Mouse (Mus musculus) spleen, adult 12 weeks (tissue): ENCODE data around the gene Gm4969.
"Not testable (repeated sequence)": the region's sequence is repeated elsewhere in the genome, so short reads cannot be mapped to it uniquely, and the experiment has no call there.

Source experiments
- DNase-seq: peaks from one replicate; pipeline ENCODE4 v3.0.0; 2022; ENCODE audit warnings: low spot score

The Gm4969 gene

GRCm38 (mm10) chr7:19071024-19071423, 47.1 kb downstream of the Gm4969 start:
- not testable (repeated sequence) for DNase-seq

GRCm38 (mm10) chr7:19069500-19069899, 48.7 kb downstream of the Gm4969 start:
- DNase-seq = no peak

- DNase-seq = peak; percentile 64
Measured at GRCm38 (mm10) chr7:19068707-19069106, 49.5 kb downstream of the Gm4969 start.

- DNase-seq = no peak
Measured at GRCm38 (mm10) chr7:19067935-19068334, 50.2 kb downstream of the Gm4969 start.

GRCm38 (mm10) chr7:19067063-19067462, 51.1 kb downstream of the Gm4969 start:
- DNase-seq = no peak

GRCm38 (mm10) chr7:19065896-19066295, 52.3 kb downstream of the Gm4969 start:
- no peak for DNase-seq

- DNase-seq = no peak
Measured at GRCm38 (mm10) chr7:19057405-19057804, 60.8 kb downstream of the Gm4969 start.

- DNase-seq = no peak
Measured at GRCm38 (mm10) chr7:19055108-19055507, 63.1 kb downstream of the Gm4969 start.

GRCm38 (mm10) chr7:19054777-19055076, 63.4 kb downstream of the Gm4969 start:
- DNase-seq = no peak

- no peak for DNase-seq
Measured at GRCm38 (mm10) chr7:19054047-19054776, 64.0 kb downstream of the Gm4969 start, which contains the start of gene Rsph6a. Rsph6a (plus strand) TSS chr7:19054690.

GRCm38 (mm10) chr7:19053136-19053532, 65.0 kb downstream of the Gm4969 start:
- no peak for DNase-seq

- DNase-seq = no peak
Measured at GRCm38 (mm10) chr7:19052345-19053135, 65.6 kb downstream of the Gm4969 start.

- no peak for DNase-seq
Measured at GRCm38 (mm10) chr7:19051161-19051560, 67.0 kb downstream of the Gm4969 start.

- DNase-seq = no peak
Measured at GRCm38 (mm10) chr7:19050172-19050571, 68.0 kb downstream of the Gm4969 start.

- DNase-seq = no peak
Measured at GRCm38 (mm10) chr7:19049252-19049651, 68.9 kb downstream of the Gm4969 start.
